Mouse (Mus musculus) lung, embryonic 15.5 days (tissue): ENCODE data around the gene Sec22b. TPM values are rescaled to one million over a fixed set of nuclear protein-coding genes. Genes with fewer than 3 reads are reported as not detected.
A peak's percentile ranks its signal among the peaks of the same experiment; 100 is the strongest.

Experiments
- ATAC-seq: fragments of 200-750 bp; cut with Nextera tagmentation; 2 replicates; pipeline ENCODE4 v1.8.0; 2017; ENCODE audit warnings: moderate number of reproducible peaks, borderline replicate concordance; ENCODE audit not compliant: low FRiP score, low TSS enrichment; ENCODE audit errors: extremely low read depth
- H3K27ac ChIP-seq: fragments of 300-500 bp; sonication (generic); 2 replicates; pipeline ENCODE4 v1.5.1; 2015; ENCODE audit warnings: moderate library complexity, mild to moderate bottlenecking, inconsistent platforms
- H3K27me3 ChIP-seq: fragments of 300-500 bp; sonication (generic); 2 replicates; pipeline ENCODE4 v1.6.1; 2015; ENCODE audit warnings: inconsistent platforms
- H3K36me3 ChIP-seq: fragments of 300-500 bp; sonication (generic); 2 replicates; pipeline ENCODE4 v1.6.1; 2015; ENCODE audit warnings: inconsistent platforms
- H3K4me1 ChIP-seq: fragments of 300-500 bp; sonication (generic); 2 replicates; pipeline ENCODE4 v1.6.1; 2015; ENCODE audit warnings: inconsistent platforms
- H3K4me2 ChIP-seq: fragments of 300-500 bp; sonication (generic); 2 replicates; pipeline ENCODE4 v1.6.1; 2015; ENCODE audit warnings: inconsistent platforms, mild to moderate bottlenecking, moderate library complexity
- H3K4me3 ChIP-seq: fragments of 300-500 bp; sonication (generic); 2 replicates; pipeline ENCODE4 v1.5.1; 2015; ENCODE audit warnings: mild to moderate bottlenecking, inconsistent platforms
- H3K9ac ChIP-seq: fragments of 300-500 bp; sonication (generic); 2 replicates; pipeline ENCODE4 v1.6.1; 2015; ENCODE audit warnings: inconsistent platforms
- H3K9me3 ChIP-seq: fragments of 300-500 bp; sonication (generic); 2 replicates; pipeline ENCODE4 v1.6.1; 2016; ENCODE audit warnings: inconsistent platforms
- WGBS: fragments of 180-500 bp; shearing (Covaris S2); methylation state at CpG from one replicate; pipeline ENCODE4 v1.1.7; 2015; 5-methylcytosine and 5-hydroxymethylcytosine counted together
- polyA plus RNA-seq: library from polyadenylated mRNA; unstranded; fragments of >200 nt; fragmentation: Nextera tagmentation; extraction: Ambion mirVana; gene quantifications from 2 replicates; pipeline ENCODE4 v1.2.1, GENCODE M21; 2015

Gene Sec22b
- polyA plus RNA-seq, 1 experiment from 2014 or later = 157 TPM

GRCm38 (mm10) chr3:97933811-97934210 lies 32.8 kb downstream of the Sec22b start:
- WGBS = 75% methylated on average over 5 of the region's 5 CpGs
- Histone ChIP-seq H3K9ac (no peak overlapping the region), H3K9me3 (no peaks in the 10 kb centered on the region), H3K4me1 (peaks cover 53% of the 10 kb centered on the region), H3K4me2 (no peak overlapping the region), H3K27ac (no peak overlapping the region; the same call in 1 of the 2 replicates), H3K4me3 (no peak overlapping the region), H3K36me3 (no peaks in the 10 kb centered on the region), H3K27me3 (0 out of 2 replicates have a peak, but pooled peaks cover 5% of the 10 kb centered on the region)
- no peak for ATAC-seq

DNA sequence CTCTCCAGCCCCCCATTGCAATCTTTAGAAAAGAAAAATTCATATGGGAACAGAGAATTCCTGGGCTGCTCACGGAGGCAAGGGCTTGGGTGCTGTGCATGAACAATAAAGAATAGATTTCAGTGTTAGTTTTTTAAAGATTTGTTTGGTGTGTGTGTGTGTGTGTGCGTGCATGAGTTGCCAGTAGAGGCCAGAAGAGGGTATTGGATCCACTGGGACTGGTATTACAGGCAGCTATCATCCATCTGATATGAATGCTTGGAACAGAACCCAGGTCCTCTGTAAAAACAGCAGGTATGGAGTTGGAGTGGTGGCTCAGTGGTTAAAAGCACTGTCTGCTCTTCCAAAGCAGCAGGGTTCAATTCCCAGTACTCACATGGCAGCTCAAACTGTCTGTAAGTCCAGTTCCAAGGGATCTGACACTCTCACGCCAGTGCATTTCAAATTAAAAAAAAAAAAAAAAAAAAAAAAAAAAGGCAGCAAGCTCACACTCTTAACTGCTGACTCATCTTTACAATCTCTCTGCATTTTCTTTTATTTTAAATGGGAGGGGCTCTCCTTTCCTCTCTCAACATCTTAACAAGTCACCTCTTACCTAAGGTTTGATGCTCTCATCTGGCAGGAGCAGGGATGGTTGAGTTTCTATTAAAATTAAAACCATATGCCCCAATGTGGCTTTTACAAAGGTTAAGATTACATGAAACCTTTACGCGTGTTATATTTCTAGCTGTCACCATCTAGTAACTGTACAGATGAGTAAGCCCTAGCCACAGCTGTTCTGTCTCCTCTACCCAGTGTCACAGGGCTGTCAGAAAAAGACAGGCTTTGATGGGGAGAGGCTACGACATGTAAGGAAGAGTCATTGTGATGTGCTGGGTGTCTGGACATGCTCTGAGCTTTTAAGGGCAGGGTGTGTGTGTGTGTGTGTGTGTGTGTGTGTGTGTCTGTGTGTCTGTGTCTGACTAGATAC lies 33.6 kb downstream of the Sec22b start:
- no peak for ATAC-seq
- no peak overlapping the region for H3K27ac ChIP-seq
- no peak overlapping the region for H3K9ac ChIP-seq
- H3K36me3 ChIP-seq = no peaks in the 10 kb centered on the region
- 68% methylated on average over 6 of the region's 6 CpGs for WGBS
- no peaks in the 10 kb centered on the region for H3K9me3 ChIP-seq
- H3K4me2 ChIP-seq = no peak overlapping the region
- H3K4me1 ChIP-seq = peaks cover 55% of the 10 kb centered on the region
- no peak overlapping the region for H3K4me3 ChIP-seq
- 0 out of 2 replicates have a peak, but pooled peaks cover 5% of the 10 kb centered on the region for H3K27me3 ChIP-seq

DNA sequence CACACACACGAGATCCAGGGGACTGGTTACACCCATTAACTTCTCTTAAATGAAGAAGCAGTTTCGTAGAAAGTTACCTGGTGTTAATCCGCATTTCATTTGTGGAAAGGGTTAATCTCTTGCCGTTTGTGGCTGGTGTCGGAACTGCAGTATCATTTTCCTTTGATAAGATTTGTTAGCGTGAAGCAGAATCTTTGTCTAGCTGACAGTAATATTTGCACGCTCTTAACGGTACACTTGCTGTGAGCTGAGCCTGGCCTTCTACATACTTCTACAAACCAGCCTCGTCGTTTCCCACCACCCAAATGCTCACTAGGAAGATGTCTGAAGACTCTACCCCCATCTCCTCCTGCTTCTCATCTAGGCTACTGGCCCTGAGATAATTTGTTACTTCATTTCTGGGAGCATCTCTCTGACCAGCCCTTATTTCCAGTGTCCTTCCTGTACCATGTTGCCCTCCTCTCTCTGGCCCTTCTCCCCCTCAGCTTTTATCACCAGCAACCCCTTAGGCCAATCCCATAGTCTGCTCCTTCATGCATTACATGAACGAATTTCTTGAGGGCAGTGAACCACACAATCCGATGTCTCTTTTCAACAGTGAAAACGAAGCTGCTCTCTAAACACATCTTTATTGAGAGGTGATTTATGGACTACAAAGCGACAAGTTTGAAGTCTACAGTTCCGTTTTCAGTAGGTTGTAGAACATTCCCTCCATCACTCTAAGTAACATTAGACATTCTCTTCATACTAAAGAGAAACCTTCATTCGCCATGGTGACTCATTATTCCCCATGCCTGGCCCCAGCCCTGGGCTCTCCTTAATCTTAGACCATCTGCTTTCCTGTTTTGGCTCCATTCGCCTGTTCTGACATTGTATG lies 36.3 kb downstream of the Sec22b start:
- Histone ChIP-seq H3K4me1 (peaks cover 55% of the 10 kb centered on the region), H3K9me3 (no peaks in the 10 kb centered on the region), H3K4me2 (no peak overlapping the region), H3K27me3 (0 out of 2 replicates have a peak, but pooled peaks cover 5% of the 10 kb centered on the region), H3K4me3 (no peak overlapping the region), H3K27ac (no peak overlapping the region), H3K9ac (no peak overlapping the region), H3K36me3 (no peaks in the 10 kb centered on the region)
- no peak for ATAC-seq
- WGBS = 35% methylated on average over 17 of the region's 17 CpGs

- WGBS = 52% methylated on average over 6 of the region's 6 CpGs
- Histone ChIP-seq H3K4me2 (no peak overlapping the region), H3K27ac (no peak overlapping the region), H3K36me3 (no peaks in the 10 kb centered on the region), H3K4me1 (peaks cover 55% of the 10 kb centered on the region), H3K27me3 (0 out of 2 replicates have a peak, but pooled peaks cover 3% of the 10 kb centered on the region), H3K4me3 (no peak overlapping the region), H3K9ac (no peak overlapping the region), H3K9me3 (no peaks in the 10 kb centered on the region)
- no peak for ATAC-seq
Measured at GRCm38 (mm10) chr3:97937945-97938266, 36.9 kb downstream of the Sec22b start.

GRCm38 (mm10) chr3:97938814-97939526 lies 38.0 kb downstream of the Sec22b start:
- Histone ChIP-seq H3K4me2 (no peak overlapping the region), H3K4me1 (peaks cover 47% of the 10 kb centered on the region), H3K9me3 (no peaks in the 10 kb centered on the region), H3K4me3 (no peak overlapping the region), H3K27me3 (no peaks in the 10 kb centered on the region), H3K9ac (no peak overlapping the region), H3K36me3 (no peaks in the 10 kb centered on the region), H3K27ac (peak overlapping the region; percentile 88)
- ATAC-seq = no peak
- WGBS = 51% methylated on average over 7 of the region's 7 CpGs

DNA sequence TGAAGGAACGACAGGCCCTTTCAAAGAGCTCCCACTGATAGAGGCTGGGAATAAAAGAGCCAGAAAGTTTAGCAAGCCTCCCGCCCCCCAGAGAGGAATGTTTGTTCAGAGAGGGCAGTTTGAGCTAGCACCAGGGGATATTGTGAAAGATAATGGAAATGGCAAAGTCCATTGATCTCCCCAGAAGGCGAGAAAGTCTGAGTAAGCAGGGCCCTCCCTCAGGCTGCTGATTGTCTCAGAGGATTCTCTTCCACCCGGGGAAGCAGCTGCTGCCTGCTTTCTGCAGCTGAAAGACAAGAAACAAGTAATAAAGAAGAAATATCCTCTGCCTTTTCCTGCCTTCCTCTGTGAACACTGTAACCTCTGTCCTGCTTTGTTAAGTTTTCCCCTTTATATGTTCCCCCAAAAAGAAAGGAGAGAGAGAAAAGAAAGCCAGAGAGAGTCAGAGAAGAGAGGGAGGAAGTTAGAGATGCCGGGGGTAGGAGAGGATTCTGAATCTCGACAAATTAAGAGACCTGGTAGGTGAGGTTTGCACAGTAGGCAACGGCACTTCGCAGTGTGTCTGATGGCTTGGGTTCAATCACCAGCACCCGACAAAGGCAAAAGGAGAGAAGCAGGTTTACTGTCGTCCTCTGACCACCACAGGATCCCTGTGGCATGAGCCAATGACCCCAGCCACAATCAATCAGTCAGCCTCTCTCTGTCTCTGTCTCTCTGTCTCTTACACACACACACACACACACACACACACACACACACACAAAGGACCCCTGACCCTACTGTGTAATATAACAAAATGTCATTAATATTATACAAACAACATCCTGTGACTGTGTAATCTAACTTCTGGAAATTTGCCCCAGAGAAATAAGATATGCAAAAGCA lies 38.9 kb downstream of the Sec22b start:
- Histone ChIP-seq H3K9ac (no peak overlapping the region), H3K27ac (peak overlapping the region; percentile 89), H3K4me3 (no peak overlapping the region), H3K9me3 (no peaks in the 10 kb centered on the region), H3K4me2 (no peak overlapping the region), H3K36me3 (no peaks in the 10 kb centered on the region), H3K4me1 (peaks cover 56% of the 10 kb centered on the region), H3K27me3 (no peaks in the 10 kb centered on the region)
- ATAC-seq = peak; percentile 24
- WGBS = 10% methylated on average over 10 of the region's 10 CpGs

- H3K4me3 ChIP-seq = no peak overlapping the region
- peak overlapping the region; percentile 10; the same call in 1 of the 2 replicates for H3K9ac ChIP-seq
- H3K9me3 ChIP-seq = no peaks in the 10 kb centered on the region
- H3K4me2 ChIP-seq = peak overlapping the region; percentile 14; the same call in 1 of the 2 replicates
- no peaks in the 10 kb centered on the region for H3K27me3 ChIP-seq
- ATAC-seq = peak; percentile 79
- H3K36me3 ChIP-seq = no peaks in the 10 kb centered on the region
- H3K27ac ChIP-seq = peak overlapping the region; percentile 89
- 26% methylated on average over 9 of the region's 9 CpGs for WGBS
- H3K4me1 ChIP-seq = peaks cover 56% of the 10 kb centered on the region
Measured at GRCm38 (mm10) chr3:97940511-97941204, 39.7 kb downstream of the Sec22b start.

GRCm38 (mm10) chr3:97941440-97942259 lies 40.7 kb downstream of the Sec22b start:
- H3K9me3 ChIP-seq = no peaks in the 10 kb centered on the region
- WGBS = 34% methylated on average over 11 of the region's 11 CpGs
- peak overlapping the region; percentile 89 for H3K27ac ChIP-seq
- 0 out of 2 replicates have a peak overlapping the region, but pooled peaks have one; percentile 6 for H3K4me3 ChIP-seq
- H3K4me1 ChIP-seq = peaks cover 61% of the 10 kb centered on the region
- H3K4me2 ChIP-seq = peak overlapping the region; percentile 45
- no peak for ATAC-seq
- no peaks in the 10 kb centered on the region for H3K27me3 ChIP-seq
- no peaks in the 10 kb centered on the region for H3K36me3 ChIP-seq
- 0 out of 2 replicates have a peak overlapping the region, but pooled peaks have one; percentile 18 for H3K9ac ChIP-seq

DNA sequence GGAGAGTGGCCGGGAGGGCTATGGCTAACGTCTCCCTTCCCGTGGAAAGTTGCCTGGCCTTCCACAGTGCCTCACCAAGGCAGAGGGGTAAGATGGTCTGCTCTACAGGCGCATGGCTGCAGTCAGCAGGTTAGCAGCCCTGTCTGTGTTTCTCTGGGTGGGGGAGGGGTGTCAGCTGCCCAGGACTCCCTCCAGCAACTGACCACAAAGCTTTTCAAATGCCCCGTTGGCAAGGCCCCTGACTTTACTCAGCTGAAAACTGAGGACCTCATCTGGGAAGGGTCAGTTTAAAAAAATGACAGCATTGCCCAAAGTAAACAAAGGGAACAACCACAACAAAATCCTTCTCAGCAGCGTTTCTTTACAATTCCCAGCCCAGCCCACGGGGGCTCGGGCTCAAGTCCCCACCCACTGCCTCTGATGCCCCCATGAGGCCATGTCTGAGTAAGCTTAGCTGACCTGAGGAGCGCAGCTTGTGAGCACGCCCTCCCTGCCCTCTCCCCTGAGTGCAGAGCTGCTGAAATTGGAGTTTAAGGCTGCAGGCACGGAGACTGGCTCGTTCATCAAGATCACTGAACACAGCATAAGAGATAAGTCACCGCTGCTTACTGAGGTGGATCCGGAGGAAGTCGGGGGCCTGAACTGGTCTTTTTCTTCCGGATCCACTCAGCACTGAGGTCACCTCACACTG lies 41.4 kb downstream of the Sec22b start:
- Histone ChIP-seq H3K9me3 (no peaks in the 10 kb centered on the region), H3K4me2 (peak overlapping the region; percentile 45), H3K27me3 (no peaks in the 10 kb centered on the region), H3K4me1 (peaks cover 63% of the 10 kb centered on the region), H3K9ac (peak overlapping the region; percentile 18; the same call in 1 of the 2 replicates), H3K27ac (peak overlapping the region; percentile 89), H3K36me3 (no peaks in the 10 kb centered on the region), H3K4me3 (peak overlapping the region; percentile 6; the same call in 1 of the 2 replicates)
- ATAC-seq = no peak
- 5% methylated on average over 16 of the region's 16 CpGs for WGBS
